Comparison of ENCODE assay signal across 8 mouse cellular contexts in genomic region chr11:53849588-53850320, GRCm38 (mm10). TPM values are rescaled to one million over a fixed set of nuclear protein-coding genes. Genes with fewer than 3 reads are reported as not detected.
A peak's percentile ranks its signal among the peaks of the same experiment; 100 is the strongest.
DNase-seq lines count a peak whose midpoint lies in the region; ATAC-seq and TF ChIP-seq lines count a peak whose summit lies in the region.

No protein-coding gene starts in this region.

- peak overlapping the region; percentile 58 for H3K4me3 ChIP-seq in gastrocnemius, adult 2 months
- no peak overlapping the region for H3K4me3 ChIP-seq in hindbrain, embryonic 16.5 days (ENCODE audit: low read length)
- no peak overlapping the region for H3K4me3 ChIP-seq in midbrain, embryonic 11.5 days (ENCODE audit: low read depth, low read length)

- peak overlapping the region; percentile 18 for H3K4me2 ChIP-seq in hindbrain, embryonic 16.5 days (ENCODE audit: low read length)
- H3K4me2 ChIP-seq in midbrain, embryonic 11.5 days: peak overlapping the region; percentile 7; the same call in 1 of the 2 replicates

- no peaks in the 10 kb centered on the region for H3K4me1 ChIP-seq in hindbrain, embryonic 16.5 days (ENCODE audit: control insufficient read depth, insufficient read depth, low read depth, low read length)
- H3K4me1 ChIP-seq in midbrain, embryonic 11.5 days (ENCODE audit: control insufficient read depth, insufficient read depth, low read length): no peaks in the 10 kb centered on the region

- 28% methylated on average over 9 of the region's 9 CpGs for WGBS in hindbrain, embryonic 16.5 days
- WGBS in midbrain, embryonic 11.5 days: 38% methylated on average over 9 of the region's 9 CpGs

- no peak overlapping the region for H3K9ac ChIP-seq in hindbrain, embryonic 16.5 days (ENCODE audit: low read depth, low read length)
- H3K9ac ChIP-seq in midbrain, embryonic 11.5 days (ENCODE audit: low read length): peak overlapping the region; percentile 47; the same call in 1 of the 2 replicates

- no peaks in the 10 kb centered on the region for H3K27me3 ChIP-seq in hindbrain, embryonic 16.5 days (replicated peaks; ENCODE audit: control insufficient read depth, insufficient read depth, low read length)
- H3K27me3 ChIP-seq in midbrain, embryonic 11.5 days (ENCODE audit: control insufficient read depth, insufficient read depth, low read length): no peaks in the 10 kb centered on the region

- ATAC-seq in hindbrain, embryonic 16.5 days: peak; percentile 81
- ATAC-seq in midbrain, embryonic 11.5 days (ENCODE audit: low FRiP score): peak; percentile 68
- ATAC-seq in activated CD4-positive, CD25-positive, alpha-beta regulatory T cell, adult 4 months: no peak

- no peaks in the 10 kb centered on the region for H3K36me3 ChIP-seq in hindbrain, embryonic 16.5 days (ENCODE audit: control insufficient read depth, insufficient read depth, low read length)
- H3K36me3 ChIP-seq in midbrain, embryonic 11.5 days (ENCODE audit: control insufficient read depth, insufficient read depth, low read length): no peaks in the 10 kb centered on the region

- H3K27ac ChIP-seq in gastrocnemius, adult 2 months: peak overlapping the region; percentile 80
- no peak overlapping the region for H3K27ac ChIP-seq in hindbrain, embryonic 16.5 days (ENCODE audit: low read depth, low read length)
- no peak overlapping the region for H3K27ac ChIP-seq in midbrain, embryonic 11.5 days (ENCODE audit: low read depth, low read length)

- TF ChIP-seq CTCF in gastrocnemius, adult 2 months (IDR thresholded peaks at IDR 0.05): peak; percentile 92

- intact Hi-C loops in gastrocnemius, adult 2 months (cut with DNase I): loop anchor here (1.0 to 2.0 kb wide), 2 partner anchors 91 to 113 kb away; no protein-coding TSS in a partner anchor
- intact Hi-C loops in left cerebral cortex, postnatal 14 days (cut with DNase I): loop anchor here (2.0 to 5.0 kb wide), 2 partner anchors 91 to 112 kb away; no protein-coding TSS in a partner anchor

- peak; percentile 83 to 92 for DNase-seq in adrenal gland, adult (ENCODE audit: inconsistent age in 2 of 2, low spot score in 1 of 2)
- DNase-seq in cerebellum, postnatal 4 days (ENCODE audit: low spot score in 2 of 2): peak; percentile 55 to 77
- peak; percentile 91 for DNase-seq in gastrocnemius, adult 2 months
- DNase-seq in left cerebral cortex, postnatal 14 days (ENCODE audit: low spot score in 2 of 2): peak; percentile 76 to 78
- peak; percentile 94 for DNase-seq in midbrain, embryonic 11.5 days (ENCODE audit: low spot score, missing footprints)
- peak; percentile 70 for DNase-seq in right cerebral cortex, postnatal 4 days

- H3K9me3 ChIP-seq in hindbrain, embryonic 16.5 days (ENCODE audit: control insufficient read depth, low read length): no peaks in the 10 kb centered on the region
- H3K9me3 ChIP-seq in midbrain, embryonic 11.5 days (ENCODE audit: control insufficient read depth, low read length): no peaks in the 10 kb centered on the region

RNA-seq across cellular contexts. Expression of gene Gm12216, which starts 9.3 kb away (rescaled TPM):
- 1 to 10 TPM in 1 of 2 experiments, under 1 TPM in 1; 0.87 to 1.4 TPM for total RNA-seq in gastrocnemius, adult 2 months (2021)
- polyA plus RNA-seq in hindbrain, embryonic 16.5 days (2015; fragmentation: Nextera tagmentation; extraction: Ambion mirVana): 0.40 and 0.52 TPM in 2 replicates
- total RNA-seq in left cerebral cortex, postnatal 14 days (2021): 1 to 10 TPM; 2.0 to 3.1 TPM
- polyA plus RNA-seq in midbrain, embryonic 11.5 days (2014; fragmentation: Nextera tagmentation; extraction: Ambion mirVana): 0.25 TPM in 1 of 2 replicates, not detected in the other
- polyA plus RNA-seq in activated CD4-positive, CD25-positive, alpha-beta regulatory T cell, adult 4 months (2017; shearing (Covaris generic)): 10 to 100 TPM; 24.2 to 36.5 TPM

RNA-seq across cellular contexts. Expression of gene Slc22a5, which starts 41.7 kb away (rescaled TPM):
- 10 to 100 TPM in 1 of 2 experiments, 1 to 10 TPM in 1; 7.6 to 11.0 TPM for total RNA-seq in gastrocnemius, adult 2 months (2021)
- polyA plus RNA-seq in hindbrain, embryonic 16.5 days (2015; fragmentation: Nextera tagmentation; extraction: Ambion mirVana): 11.1 and 12.4 TPM in 2 replicates
- 10 to 100 TPM in 1 of 2 experiments, 1 to 10 TPM in 1; 9.4 to 10.9 TPM for total RNA-seq in left cerebral cortex, postnatal 14 days (2021)
- 7.9 and 8.1 TPM in 2 replicates for polyA plus RNA-seq in midbrain, embryonic 11.5 days (2014; fragmentation: Nextera tagmentation; extraction: Ambion mirVana)
- 10 to 100 TPM; 10.8 to 16.0 TPM for polyA plus RNA-seq in activated CD4-positive, CD25-positive, alpha-beta regulatory T cell, adult 4 months (2017; shearing (Covaris generic))

Comparison
In these comparisons a context has a peak if more than half of its experiments do, and no peak if none do; other contexts are left out.
1. RNA of gene Gm12216, which starts 9.3 kb away (polyA plus RNA-seq): 24.2 to 36.5 TPM in activated CD4-positive, CD25-positive, alpha-beta regulatory T cell, adult 4 months; 0.40 to 0.52 TPM in hindbrain, embryonic 16.5 days and 0.25 TPM in midbrain, embryonic 11.5 days; every median in the first group is over 10 times any median in the second.
2. Peak in every context shown above with its lines, with median percentiles within 50 percentile points of each other: DNase-seq.